Mouse (Mus musculus) stomach, postnatal 0 days (tissue): Measurements from ENCODE around the gene Rnf152. TPM values are rescaled to one million over a fixed set of nuclear protein-coding genes. Genes with fewer than 3 reads are reported as not detected.

Experiments used
- ATAC-seq: fragments of 200-750 bp; cut with Nextera tagmentation; 2 replicates; pipeline ENCODE4 v1.8.0; 2017; ENCODE audit not compliant: low FRiP score, low TSS enrichment
- DNase-seq: peaks from one replicate; pipeline ENCODE4 v3.0.0-alpha.2; 2016; ENCODE audit warnings: low spot score
- H3K27ac ChIP-seq: fragments of 300-500 bp; sonication (generic); replicated peaks from 2 replicates; pipeline ENCODE4 v1.5.1; 2014; ENCODE audit warnings: mild to moderate bottlenecking, control low read depth
- H3K27me3 ChIP-seq: fragments of 300-500 bp; sonication (generic); 2 replicates; pipeline ENCODE4 v1.6.1; 2014; ENCODE audit warnings: low read length; ENCODE audit not compliant: control insufficient read depth, insufficient read depth
- H3K36me3 ChIP-seq: fragments of 300-500 bp; sonication (generic); 2 replicates; pipeline ENCODE4 v1.6.1; 2014; ENCODE audit warnings: low read length, mixed read lengths; ENCODE audit not compliant: control insufficient read depth, insufficient read depth
- H3K4me1 ChIP-seq: fragments of 300-500 bp; sonication (generic); replicated peaks from 2 replicates; pipeline ENCODE4 v1.6.1; 2014; ENCODE audit warnings: antibody characterized with exemption; ENCODE audit not compliant: control insufficient read depth, insufficient read depth
- H3K4me2 ChIP-seq: fragments of 300-500 bp; sonication (generic); replicated peaks from 2 replicates; pipeline ENCODE4 v1.6.1; 2014; ENCODE audit warnings: low read depth, mild to moderate bottlenecking, control low read depth, moderate library complexity
- H3K4me3 ChIP-seq: fragments of 300-500 bp; sonication (generic); 2 replicates; pipeline ENCODE4 v1.5.1; 2014; ENCODE audit warnings: low read depth, low read length, control low read depth
- H3K9ac ChIP-seq: fragments of 300-500 bp; sonication (generic); 2 replicates; pipeline ENCODE4 v1.6.1; 2014; ENCODE audit warnings: mild to moderate bottlenecking, low read length, control low read depth, mixed read lengths
- H3K9me3 ChIP-seq: fragments of 300-500 bp; sonication (generic); 2 replicates; pipeline ENCODE4 v1.6.1; 2016; ENCODE audit warnings: low read length; ENCODE audit not compliant: control insufficient read depth
- CTCF ChIP-seq: IDR thresholded peaks from 2 replicates; pipeline ENCODE4 v1.5.1; 2016; ENCODE audit warnings: antibody characterized with exemption, low read depth, mild to moderate bottlenecking, moderate library complexity
- EP300 ChIP-seq: optimal IDR thresholded peaks from 2 replicates; pipeline ENCODE3; 2016; ENCODE audit warnings: antibody characterized with exemption
- WGBS: fragments of 180-500 bp; shearing (Covaris S2); extraction: QIAGEN DNeasy Blood & Tissue Kit; methylation state at CpG from one replicate; pipeline ENCODE4 v1.1.7; 2014; 5-methylcytosine and 5-hydroxymethylcytosine counted together
- polyA plus RNA-seq: library from polyadenylated mRNA; unstranded; fragments of >200 nt; fragmentation: Nextera tagmentation; extraction: Ambion mirVana; gene quantifications from 2 replicates; pipeline ENCODE4 v1.2.1, GENCODE M21; 2015

The Rnf152 gene
- polyA plus RNA-seq, 1 experiment from 2014 or later = 2.5 TPM

DNA sequence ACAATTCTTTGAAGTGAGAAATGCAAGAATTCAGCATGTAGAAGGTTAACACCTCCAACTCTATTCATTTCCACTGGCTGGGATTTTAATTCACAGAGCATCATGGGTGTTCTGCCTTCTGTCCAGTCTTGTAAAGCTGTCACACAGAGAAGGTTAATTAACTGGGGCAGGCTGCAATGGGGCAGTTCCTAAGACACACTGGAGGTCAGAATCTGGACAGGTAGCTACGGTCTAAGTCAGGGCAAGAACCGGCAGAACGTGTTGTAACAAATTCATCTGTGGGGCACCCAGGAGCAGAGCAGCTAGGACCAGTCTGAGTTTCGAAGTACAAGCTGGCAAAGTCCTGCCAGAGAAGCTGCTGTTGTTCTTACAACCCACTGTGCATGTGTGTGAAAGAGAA, 2.4 kb upstream of the Rnf152 start:
- DNase-seq = no peak
- H3K9ac ChIP-seq = no peak overlapping the region
- no peak for ATAC-seq
- H3K4me1 ChIP-seq = no peaks in the 10 kb centered on the region
- H3K9me3 ChIP-seq = no peaks in the 10 kb centered on the region
- no peak for TF ChIP-seq CTCF
- TF ChIP-seq EP300 = no peak
- H3K4me2 ChIP-seq = no peak overlapping the region
- 53% methylated on average over 4 of the region's 4 CpGs for WGBS
- no peaks in the 10 kb centered on the region for H3K27me3 ChIP-seq
- H3K27ac ChIP-seq = no peak overlapping the region
- no peaks in the 10 kb centered on the region for H3K36me3 ChIP-seq
- H3K4me3 ChIP-seq = no peak overlapping the region

DNA sequence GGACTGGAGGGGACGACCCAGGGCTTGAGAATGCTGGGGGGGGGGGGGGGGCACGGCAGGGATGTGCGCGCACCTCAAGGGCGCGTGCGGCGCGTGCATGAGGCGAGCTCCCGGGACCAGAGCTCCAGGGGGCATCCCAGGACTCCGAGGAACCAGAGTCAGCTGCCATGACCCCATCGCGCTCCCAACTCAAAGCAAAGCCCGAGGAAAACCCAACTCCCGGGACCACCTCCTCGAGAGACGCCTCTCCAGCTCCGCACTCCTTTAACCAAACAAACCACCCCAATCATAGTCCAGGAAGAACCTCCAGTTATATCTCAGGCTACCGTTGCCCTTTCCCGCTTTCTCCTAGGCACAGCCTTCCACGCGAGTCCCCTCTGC, 610 bp downstream of the Rnf152 start:
- Histone ChIP-seq H3K27me3 (no peaks in the 10 kb centered on the region), H3K27ac (peak overlapping the region; percentile 84), H3K4me1 (no peaks in the 10 kb centered on the region), H3K36me3 (no peaks in the 10 kb centered on the region), H3K4me3 (peak overlapping the region; percentile 90), H3K9ac (peak overlapping the region; percentile 77), H3K4me2 (peak overlapping the region; percentile 91), H3K9me3 (no peaks in the 10 kb centered on the region)
- peak; percentile 34; the same call in 1 of the 2 replicates for ATAC-seq
- peak; percentile 44 for DNase-seq
- TF ChIP-seq CTCF (no peak), EP300 (no peak)
- under 1% methylated on average over 22 of the region's 23 CpGs for WGBS

DNA sequence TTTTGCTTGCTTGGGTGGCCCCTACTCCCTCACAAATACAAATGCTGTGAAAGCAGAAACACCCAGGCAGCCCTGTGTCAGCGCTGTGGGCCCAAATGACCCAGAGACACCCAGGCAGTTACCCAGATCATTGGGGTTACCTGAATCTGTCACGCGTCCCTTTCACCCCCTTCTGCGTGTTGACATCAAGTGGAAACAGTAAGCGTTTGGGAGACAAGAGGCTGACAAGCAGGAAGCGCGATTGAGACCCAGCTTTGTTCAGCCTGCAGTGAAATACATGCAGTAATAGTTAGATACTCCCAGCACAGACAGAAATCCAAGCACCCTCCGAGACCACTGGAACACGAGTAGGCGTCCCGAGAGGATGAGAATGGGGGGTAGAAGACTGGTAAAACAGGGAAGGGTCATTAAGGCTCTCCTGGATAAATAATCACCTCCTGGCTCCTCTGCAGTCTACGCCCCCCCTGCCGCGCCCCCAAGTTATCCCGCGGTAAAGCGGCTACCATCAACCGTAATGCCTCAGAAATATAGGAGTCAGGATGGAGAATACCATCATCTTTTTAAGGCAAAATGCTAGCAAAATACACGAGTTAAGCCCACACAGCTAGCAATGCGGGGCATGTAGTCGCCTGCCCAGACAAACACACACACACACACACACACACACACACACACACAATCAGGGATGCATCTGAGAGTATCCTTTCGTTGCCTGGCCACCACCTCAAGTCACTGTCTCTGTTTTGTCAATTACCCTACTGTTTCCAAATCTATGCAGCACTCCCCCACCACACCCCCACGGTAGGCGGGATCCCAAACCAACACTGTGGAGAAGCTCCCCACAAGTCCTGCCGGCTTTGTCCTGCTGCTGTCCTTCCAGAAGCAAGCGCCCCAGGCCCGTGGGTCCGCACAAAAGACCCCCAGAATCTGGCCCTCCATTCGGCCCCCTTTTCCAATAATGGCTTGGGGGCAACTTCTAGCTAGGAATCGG, 1.3 kb downstream of the Rnf152 start:
- H3K4me2 ChIP-seq = peak overlapping the region; percentile 91
- WGBS = 8% methylated on average over 30 of the region's 30 CpGs
- no peak overlapping the region; the same call in 1 of the 2 replicates for H3K27ac ChIP-seq
- peak overlapping the region; percentile 90 for H3K4me3 ChIP-seq
- peak overlapping the region; percentile 77 for H3K9ac ChIP-seq
- H3K4me1 ChIP-seq = no peaks in the 10 kb centered on the region
- no peak for TF ChIP-seq EP300
- ATAC-seq = peak; percentile 40; the same call in 1 of the 2 replicates
- no peaks in the 10 kb centered on the region for H3K27me3 ChIP-seq
- no peaks in the 10 kb centered on the region for H3K9me3 ChIP-seq
- H3K36me3 ChIP-seq = no peaks in the 10 kb centered on the region
- peak; percentile 36 for DNase-seq

DNA sequence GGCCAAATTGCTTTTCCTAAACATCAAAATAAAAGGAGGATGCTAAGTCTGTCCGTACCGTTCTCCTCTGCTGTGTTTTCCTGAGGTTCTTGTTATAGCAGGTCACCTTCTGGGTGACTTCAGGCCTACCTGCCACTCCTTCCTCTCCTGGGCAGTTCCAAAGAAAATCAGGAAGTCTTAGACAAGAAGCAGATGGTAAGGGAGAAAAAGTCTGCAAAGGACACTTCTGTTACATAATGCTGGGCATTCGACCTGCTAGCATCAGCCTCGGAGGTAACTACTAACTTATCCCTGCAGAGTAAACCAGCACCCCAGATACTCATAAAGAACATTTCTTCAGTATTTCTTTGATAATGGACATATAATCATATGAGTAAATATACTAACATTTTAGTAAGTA, 4.7 kb downstream of the Rnf152 start:
- H3K9me3 ChIP-seq = no peaks in the 10 kb centered on the region
- no peak overlapping the region for H3K27ac ChIP-seq
- no peak for DNase-seq
- H3K4me3 ChIP-seq = no peak overlapping the region
- no peaks in the 10 kb centered on the region for H3K36me3 ChIP-seq
- no peak overlapping the region for H3K9ac ChIP-seq
- WGBS = 87% methylated on average over 4 of the region's 4 CpGs
- no peak overlapping the region for H3K4me2 ChIP-seq
- H3K27me3 ChIP-seq = no peaks in the 10 kb centered on the region
- H3K4me1 ChIP-seq = no peaks in the 10 kb centered on the region
- no peak for TF ChIP-seq EP300
- no peak for TF ChIP-seq CTCF
- no peak for ATAC-seq

DNA sequence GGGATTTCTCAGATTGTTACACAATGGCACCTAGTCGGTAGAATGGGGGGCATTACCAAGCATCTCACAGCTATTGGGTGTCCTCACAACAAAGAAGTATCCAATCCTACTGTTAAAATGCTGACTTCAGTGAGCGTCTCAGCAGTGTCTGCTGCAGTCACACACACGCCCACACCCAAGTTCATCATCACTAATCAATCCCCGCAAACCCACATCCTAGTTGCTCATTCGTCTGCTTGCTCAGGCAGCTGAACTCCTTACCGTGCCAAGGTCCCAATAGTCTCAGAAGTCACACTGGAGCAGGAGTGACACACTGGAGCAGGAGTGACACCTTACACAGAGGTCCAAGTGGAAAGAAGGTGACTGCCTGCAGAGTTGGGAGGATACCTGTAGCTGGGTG, 14.2 kb downstream of the Rnf152 start:
- DNase-seq = no peak
- 82% methylated on average over 6 of the region's 6 CpGs for WGBS
- no peak overlapping the region for H3K27ac ChIP-seq
- H3K4me2 ChIP-seq = no peak overlapping the region
- H3K4me3 ChIP-seq = no peak overlapping the region
- TF ChIP-seq CTCF (no peak), EP300 (no peak)
- H3K36me3 ChIP-seq = no peaks in the 10 kb centered on the region
- no peaks in the 10 kb centered on the region for H3K27me3 ChIP-seq
- H3K4me1 ChIP-seq = no peaks in the 10 kb centered on the region
- no peak for ATAC-seq
- no peak overlapping the region for H3K9ac ChIP-seq
- H3K9me3 ChIP-seq = no peaks in the 10 kb centered on the region

DNA sequence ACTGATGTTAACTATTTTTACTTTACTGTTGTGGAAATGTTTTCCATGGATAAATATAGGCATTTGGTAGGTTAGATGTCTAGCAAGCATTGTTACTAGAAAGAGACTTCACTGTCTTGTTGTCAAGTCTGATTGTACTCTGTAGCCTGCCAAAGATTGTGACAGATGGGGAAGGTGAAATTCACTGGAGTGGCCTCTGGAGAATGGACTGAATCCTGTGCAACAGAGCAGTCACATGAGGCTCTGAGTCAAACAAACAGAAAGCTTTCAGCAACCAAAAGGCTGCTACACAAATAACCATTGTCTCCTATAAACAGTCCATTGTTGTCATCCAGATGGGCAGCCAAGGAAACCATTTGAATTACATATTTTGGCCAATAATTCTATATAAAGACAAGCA, 15.6 kb downstream of the Rnf152 start:
- TF ChIP-seq CTCF (no peak), EP300 (no peak)
- Histone ChIP-seq H3K36me3 (no peaks in the 10 kb centered on the region), H3K4me3 (no peak overlapping the region), H3K9me3 (no peaks in the 10 kb centered on the region), H3K4me2 (no peak overlapping the region), H3K27me3 (no peaks in the 10 kb centered on the region), H3K9ac (no peak overlapping the region), H3K4me1 (no peaks in the 10 kb centered on the region), H3K27ac (no peak overlapping the region)
- DNase-seq (no peak), ATAC-seq (no peak)
